Mouse (Mus musculus): Measurements from ENCODE around the gene 2900026A02Rik.

2900026A02Rik gene

DNA sequence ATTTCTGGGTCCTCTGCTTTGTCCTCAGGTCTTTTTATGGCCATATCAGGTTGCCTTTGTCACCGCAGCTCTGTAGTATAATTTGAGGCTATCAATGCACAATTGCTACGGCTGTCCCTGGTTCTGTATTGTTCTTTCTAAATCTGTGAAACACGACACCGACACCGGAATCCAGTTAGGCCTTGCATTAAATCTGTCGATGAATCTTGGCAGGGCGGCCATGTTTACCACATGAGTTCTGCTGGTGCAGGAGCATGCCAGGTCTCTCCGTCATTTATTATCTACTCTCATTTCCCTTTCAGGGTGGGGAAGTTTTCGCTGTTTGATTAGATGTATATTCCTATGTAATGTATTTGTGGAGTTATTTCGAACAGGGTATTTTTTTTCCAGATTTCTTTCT lies 97.3 kb downstream of the 2900026A02Rik start:
- in situ Hi-C loops (cut with MseI, MboI) = no loop called here

DNA sequence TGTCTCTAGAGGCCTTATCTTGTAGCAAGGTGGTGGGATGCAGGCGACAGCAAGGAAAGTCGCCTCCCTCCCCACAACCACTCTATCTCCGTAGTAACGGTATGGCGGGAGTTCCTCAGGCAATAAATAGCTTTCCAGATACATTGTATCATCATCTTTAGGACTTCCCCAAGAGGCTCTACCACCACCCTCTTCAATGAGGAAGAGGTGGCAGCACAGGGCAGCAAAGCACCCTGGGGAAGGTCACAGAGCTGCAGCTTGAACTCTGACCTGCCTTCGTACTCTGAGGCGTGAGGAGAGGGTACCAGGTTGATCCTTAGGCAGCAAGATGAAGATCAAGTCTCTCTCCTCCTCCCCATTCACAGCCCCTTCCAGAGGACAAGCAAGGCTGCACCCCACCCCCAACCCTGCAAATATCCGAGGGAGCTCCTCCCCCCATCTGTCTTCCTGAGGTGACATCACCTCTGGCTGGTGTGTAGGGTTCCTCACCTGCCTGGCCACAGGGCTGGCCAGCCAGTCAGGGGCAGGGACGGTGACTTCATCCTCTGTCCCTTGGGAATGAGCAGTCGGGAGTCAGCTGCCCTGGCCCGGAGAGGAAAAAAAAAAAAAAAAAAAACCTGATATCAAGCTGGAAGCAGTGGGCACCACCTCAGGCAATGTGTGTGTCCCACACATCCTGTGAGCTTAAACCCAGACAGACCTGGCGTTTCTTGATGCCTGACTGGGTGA lies 98.5 kb downstream of the 2900026A02Rik start:
- in situ Hi-C loops (cut with MseI, MboI) = no loop called here

DNA sequence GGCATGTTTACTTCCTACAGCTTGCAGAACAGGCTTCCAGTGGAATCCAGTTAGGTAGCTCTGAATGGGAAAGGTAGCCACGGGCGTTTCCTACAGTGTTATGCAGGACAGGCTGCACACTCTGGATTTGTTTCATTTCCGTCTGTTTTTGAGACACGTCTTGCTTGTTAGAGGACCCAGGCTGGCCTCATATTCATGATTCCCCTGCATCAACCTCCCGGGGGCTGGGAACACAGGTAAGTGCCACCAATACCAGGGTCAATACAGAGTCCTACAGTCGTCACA lies 99.5 kb downstream of the 2900026A02Rik start:
- in situ Hi-C loops (cut with MseI, MboI) = no loop called here

DNA sequence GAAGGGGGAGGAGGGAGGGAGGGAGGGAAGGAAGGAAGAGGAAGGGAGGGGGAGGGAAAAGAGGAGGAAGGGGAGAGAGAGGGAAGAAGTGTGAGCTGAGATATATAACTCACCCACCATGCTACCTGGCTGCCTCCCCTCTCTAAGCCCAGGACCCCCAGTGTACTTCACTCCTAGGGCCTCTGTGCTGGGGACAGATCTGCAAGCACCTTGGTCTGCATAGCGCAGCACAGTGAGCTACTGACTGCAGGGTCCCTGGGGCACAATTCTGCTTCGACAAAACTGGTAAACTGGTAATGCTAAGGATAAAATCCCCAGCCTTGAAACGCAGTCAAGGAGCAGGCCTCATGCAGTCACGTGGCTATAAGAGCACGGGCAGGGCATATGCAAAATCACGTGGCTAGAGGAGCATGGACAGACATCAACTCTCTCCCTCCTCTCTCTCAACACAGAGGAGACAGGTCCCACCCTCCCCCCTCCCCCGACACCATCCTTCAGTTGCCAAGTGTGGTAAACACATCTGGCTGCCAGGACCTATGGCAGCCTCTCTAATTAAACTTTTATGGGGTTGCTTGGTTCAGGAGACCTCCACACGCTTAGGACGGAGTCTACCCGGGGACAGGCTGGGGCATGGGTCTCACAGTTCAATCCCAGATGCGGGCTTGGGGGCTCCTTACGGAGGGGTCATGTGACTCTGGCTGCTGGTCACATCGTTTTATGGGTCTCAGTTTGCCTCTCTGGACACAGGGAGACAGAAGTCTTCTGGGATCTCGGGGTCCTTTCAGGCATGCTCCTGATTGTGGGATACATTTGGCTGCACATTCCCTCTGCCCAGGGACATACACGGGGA lies 100.1 kb downstream of the 2900026A02Rik start:
- in situ Hi-C loops (cut with MseI, MboI) = no loop called here

DNA sequence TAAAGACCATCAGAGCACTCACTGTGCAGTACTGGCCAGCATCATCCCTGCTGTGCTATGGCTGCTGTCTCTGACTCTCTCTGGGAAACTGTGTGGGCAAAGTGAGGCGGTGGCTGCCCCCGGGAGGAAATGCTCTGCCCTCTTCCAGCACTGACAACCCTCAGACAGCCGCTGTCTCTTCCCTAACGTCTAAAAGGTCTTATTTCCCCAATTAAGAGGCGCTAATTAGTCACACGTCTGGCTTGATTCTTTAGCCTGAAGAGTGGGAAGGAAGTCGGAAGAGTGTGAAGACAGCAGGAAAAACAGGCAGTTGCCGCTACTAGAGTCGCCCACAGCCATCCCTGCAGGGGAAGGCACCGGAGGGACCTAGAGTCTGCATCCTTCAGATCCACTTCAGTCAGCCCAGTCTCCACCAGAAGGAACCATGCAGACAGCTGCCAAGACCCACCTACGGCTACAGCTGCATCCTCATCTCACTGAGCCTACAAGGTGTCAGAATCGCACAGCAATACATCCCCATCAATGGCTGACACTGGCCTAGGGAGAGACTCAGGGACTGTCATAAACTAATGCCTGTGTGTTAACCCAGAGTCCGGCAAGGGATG lies 101.1 kb downstream of the 2900026A02Rik start:
- in situ Hi-C loops (cut with MseI, MboI) = no loop called here

DNA sequence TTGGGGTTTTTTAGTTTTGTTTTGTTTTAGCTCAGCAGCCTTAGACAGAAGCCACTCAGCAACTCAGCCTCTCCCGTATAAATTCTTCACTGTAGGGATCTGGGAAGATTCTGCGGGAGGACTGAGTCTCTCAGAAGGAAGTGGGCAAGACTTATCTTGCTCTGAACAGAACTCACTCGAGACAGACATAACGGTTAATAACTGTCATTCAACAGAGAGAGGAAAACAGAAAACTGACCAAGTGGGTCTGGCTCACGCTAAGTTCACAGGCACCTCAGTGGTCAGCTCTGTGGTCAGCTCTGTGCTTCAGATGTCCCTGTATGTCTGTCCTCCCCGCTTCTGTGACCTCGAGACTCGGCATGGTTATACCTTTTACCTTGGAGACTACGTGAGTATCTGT lies 101.7 kb downstream of the 2900026A02Rik start:
- in situ Hi-C loops (cut with MseI, MboI) = no loop called here

DNA sequence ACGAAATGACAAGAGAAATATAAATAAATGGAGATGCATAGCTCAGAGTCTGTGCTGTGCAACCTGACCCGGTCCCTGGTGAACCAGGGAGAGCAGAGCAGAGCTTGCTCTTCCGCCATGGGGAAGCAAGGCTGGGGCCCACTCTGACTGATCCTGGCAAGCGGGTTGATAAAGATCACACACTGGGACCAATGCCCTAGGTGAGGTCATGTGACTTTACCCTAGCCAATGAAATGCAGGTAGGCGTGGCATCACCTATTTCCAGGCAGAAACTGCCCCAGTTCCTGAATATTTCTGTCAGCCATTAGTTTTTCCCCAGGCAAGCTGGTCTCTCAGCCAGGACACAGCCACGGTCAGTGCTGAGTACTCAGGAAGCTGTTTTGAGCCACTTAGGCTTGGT lies 102.3 kb downstream of the 2900026A02Rik start:
- in situ Hi-C loops (cut with MseI, MboI) = no loop called here

DNA sequence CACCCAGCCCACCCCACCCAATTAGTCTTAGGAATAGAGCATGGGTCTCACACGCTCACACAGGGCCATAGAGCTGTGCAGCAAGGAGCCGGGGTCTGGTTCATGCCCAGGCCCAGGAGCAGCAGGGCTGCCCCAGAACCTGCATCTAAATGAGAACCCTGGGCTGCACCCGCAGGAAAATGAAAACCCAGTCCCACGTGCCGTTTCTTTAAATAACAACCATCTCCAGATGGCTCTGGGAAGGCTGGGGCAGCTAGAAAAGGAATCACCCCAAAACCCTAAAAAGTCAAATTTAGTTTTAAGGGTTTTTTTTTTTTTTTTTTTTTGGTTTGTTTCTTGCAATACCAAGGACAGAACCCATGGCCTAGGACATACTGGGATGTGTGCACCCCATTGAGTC lies 103.7 kb downstream of the 2900026A02Rik start:
- in situ Hi-C loops (cut with MseI, MboI) = no loop called here

DNA sequence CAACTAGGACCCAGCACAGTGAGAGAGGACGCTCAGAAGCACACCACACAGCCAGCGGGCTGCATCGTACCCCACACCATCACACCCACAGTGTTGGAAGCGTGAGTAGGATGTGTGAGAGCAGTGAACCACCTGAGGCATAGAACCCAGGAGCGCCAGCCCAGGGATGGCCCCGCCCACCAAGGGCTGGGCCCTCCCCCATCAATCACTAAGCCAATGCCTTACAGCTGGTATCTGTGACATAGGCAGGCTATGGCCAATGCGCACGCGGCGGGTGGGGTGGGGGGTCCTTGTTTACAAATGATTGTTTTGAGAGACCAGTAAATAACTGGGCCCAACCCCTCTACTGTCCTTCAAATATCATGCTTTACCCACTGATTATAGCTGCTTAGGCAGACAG lies 105.1 kb downstream of the 2900026A02Rik start:
- in situ Hi-C loops (cut with MseI, MboI) = no loop called here

DNA sequence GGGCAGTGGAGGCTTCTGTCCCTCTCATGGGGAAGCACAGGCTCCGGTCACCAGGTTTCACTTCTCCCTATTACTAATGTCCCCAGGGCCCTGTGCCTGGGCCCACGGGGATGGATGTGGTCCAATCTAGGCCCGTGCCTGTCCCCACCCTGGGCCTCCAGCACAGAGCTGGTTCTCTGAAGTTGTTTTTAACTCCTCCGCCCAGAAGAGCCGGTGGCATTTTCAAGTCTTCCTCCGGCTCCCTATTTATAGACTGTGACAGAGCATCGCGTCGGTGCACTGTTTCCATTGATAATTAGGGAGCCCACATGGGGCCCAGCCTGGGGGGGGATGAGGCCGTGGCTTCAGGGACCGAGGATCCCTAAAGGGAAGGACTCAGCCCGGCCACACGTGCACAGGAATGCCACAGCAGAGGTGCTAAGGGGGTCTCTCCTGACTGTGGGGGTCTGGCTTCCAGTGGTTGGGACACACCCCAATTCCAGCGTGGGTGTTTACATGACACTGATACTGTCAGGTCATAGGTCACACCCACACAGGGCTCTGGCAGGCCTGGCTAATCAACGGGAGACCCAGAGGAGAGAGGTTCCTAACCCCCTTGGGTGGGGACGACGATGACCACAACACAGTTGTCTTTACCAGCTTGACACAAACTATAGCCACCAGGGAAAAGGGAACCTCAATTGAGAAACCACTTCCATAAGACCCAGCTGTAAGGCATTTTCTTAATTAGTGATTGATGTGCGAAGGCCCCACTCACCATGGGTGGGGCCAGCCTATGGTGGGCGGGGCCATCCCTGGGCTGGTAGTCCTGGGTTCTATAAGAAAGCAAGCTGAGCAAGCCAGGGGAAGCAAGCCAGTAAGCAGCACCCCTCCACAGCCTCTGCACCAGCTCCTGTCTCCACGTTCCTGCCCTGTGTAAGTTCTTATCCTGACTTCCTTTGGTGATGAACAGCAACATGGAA lies 106.5 kb downstream of the 2900026A02Rik start:
- in situ Hi-C loops (cut with MseI, MboI) = no loop called here

DNA sequence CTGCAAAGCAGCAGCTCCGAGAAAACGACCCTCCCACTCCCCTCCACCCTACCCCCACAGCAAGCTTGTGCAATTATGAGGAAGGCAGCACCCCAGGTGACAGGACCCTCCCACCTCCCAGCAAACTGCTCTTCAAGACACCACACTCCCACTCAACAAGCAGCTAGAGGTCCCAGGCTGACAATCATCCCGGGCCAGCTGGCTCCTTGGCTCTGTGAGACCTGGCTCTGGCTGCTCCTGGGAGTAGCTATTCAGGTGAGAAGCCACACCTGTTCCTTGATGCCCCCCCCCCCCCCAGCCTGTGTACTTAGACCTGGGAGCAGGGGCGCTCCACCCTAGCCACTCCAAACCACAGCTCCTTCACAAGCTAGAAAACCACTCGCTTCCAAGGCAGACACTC lies 107.9 kb downstream of the 2900026A02Rik start:
- in situ Hi-C loops (cut with MseI, MboI) = no loop called here

DNA sequence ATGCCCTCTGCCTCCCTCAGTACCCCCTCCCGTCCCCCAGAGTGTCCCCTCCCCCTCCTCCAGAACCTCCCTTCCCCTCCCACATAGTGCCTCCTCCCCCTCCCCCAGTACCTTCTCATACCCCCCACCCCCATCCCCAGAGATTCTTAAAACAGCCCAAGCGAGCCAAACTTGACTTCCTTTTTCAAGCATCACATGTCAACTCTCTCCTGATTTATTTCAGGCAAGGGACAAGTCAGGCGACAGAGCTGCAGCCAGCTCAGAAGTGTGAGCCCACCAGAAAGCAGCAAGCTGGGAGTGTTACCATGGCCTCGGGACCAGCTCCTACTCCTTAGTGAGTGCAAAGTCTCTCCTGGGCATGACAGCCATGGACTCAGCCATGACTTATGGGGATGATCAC lies 109.7 kb downstream of the 2900026A02Rik start:
- in situ Hi-C loops (cut with MseI, MboI) = no loop called here

DNA sequence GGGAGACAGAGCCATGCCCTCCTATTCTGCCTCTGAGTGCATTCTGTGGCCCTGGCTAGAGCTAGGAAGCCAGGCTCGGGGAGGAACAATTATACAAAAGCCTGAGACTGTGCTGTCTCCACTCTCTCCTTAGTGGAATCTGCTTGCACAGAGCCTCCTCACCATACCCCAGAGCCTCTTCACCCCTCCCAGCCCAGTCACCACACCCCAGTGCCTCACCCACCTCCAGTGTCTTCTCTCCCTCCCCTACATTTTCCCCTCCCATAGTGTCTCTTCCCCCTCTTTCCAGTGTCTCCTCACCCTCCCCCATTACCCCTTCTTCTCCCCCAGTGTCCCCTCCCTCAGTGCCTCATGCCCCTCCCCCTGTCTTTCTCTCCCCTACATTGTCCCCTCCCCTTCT lies 110.1 kb downstream of the 2900026A02Rik start:
- in situ Hi-C loops (cut with MseI, MboI) = no loop called here

DNA sequence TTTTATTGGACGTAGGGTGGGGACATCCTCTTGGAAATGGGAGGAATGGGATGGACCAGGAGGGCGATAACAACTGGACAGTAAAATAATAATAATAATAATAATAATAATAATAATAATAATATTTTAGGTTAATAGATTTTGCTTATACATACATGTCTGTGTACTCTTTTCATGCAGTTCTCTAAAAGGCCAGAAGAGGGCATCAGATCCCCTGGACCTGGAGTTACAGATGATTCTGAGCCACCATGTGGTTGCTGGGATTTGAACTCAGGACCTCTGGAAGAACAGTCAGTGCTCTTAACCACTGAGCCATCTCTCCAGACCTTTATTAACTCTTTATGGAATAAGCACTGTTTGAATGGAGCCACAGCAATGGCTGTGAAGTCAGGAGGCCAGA lies 111.4 kb downstream of the 2900026A02Rik start:
- in situ Hi-C loops (cut with MseI, MboI) = loop anchor here (5.0 kb wide), 3 partner anchors 33 to 58 kb away; no protein-coding TSS in a partner anchor

DNA sequence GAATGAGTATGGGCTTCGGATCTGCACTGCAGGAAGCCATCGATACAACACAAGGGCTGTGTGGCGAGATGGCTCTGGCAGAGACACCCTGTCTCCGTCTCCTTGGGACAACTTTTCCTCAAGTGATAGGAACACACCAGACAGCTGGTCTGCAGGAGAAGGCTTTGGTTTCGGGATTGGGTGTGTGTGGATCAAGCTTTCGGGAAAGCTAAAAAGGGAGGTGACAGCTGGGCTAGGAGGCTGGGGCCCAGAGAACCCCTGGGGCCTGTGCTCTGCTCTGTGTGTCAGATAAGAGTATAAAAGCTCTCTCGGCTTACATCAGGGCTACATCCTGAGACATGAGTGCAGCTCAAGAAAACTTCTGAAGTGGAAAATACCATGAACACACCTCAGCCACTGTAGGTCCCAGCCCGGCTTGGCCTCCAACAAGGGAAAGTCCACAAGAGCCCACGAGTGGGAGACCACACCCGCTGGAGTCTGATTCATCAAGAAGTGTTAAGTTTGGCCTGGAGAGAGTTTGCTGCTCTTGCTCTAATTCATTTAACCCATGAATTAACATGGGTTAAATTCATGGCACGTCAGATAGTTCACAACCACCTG lies 112.8 kb downstream of the 2900026A02Rik start:
- in situ Hi-C loops (cut with MseI, MboI) = loop anchor here (5.0 kb wide), 3 partner anchors 34 to 59 kb away; no protein-coding TSS in a partner anchor

DNA sequence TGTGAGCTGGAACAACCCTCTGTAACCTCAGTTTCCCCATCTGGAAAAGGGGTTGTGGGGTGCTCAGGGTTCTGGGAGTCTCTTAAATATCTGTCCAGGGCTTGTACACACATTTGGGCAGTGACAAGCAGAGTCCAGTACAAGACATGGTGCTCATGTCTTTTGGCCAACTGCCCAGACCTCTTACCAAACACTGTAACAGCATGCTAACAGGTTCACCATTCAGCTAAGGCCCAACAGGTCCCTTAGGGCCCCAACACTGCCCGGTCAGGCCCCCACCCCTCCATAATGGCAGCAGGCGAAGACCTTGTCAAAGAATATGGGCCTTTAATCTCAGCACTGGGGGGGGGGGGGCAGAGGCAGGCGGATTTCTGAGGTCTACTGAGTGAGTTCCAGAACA lies 113.3 kb downstream of the 2900026A02Rik start:
- in situ Hi-C loops (cut with MseI, MboI) = loop anchor here (5.0 kb wide), 3 partner anchors 35 to 60 kb away; no protein-coding TSS in a partner anchor

DNA sequence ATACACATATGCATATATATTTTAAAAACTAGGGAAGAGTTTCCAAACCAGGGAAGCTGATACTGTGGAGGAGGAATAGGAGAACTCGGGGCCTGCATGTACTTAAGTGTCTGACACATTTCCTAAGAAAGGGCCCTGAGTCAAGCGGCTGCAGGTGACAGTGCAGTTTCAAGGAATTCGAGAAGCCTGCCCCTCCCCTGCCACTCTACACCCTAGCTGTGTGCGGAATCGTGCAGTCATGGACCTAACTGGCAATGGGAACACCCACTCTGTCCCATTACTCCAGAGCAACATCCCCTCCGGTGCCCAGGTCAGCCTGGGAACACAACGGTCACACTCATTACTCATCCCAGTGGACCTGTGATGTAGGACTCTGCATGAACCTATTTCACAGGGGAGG lies 114.4 kb downstream of the 2900026A02Rik start:
- in situ Hi-C loops (cut with MseI, MboI) = loop anchor here (5.0 kb wide), 3 partner anchors 36 to 61 kb away; no protein-coding TSS in a partner anchor

DNA sequence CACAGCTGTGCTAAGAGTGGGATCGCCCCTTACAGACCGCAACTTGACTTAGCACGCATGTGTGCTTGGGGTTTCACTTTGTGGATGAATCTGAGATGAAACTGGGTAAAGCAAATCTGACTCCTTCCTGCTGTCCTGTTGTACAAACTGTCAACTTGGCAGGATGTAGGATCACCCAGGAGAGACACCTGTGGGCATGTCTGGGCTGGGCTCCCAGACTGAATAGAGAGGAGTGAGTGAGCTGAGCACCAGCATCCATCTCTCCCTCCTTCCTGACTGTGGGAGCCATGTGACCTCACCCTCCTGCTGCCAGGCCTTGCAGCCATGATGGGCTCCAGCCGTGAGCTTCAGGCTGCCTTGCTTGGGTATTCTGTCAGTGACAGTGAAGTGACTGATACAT lies 115.6 kb downstream of the 2900026A02Rik start:
- in situ Hi-C loops (cut with MseI, MboI) = loop anchor here (5.0 kb wide), 3 partner anchors 37 to 62 kb away; no protein-coding TSS in a partner anchor

DNA sequence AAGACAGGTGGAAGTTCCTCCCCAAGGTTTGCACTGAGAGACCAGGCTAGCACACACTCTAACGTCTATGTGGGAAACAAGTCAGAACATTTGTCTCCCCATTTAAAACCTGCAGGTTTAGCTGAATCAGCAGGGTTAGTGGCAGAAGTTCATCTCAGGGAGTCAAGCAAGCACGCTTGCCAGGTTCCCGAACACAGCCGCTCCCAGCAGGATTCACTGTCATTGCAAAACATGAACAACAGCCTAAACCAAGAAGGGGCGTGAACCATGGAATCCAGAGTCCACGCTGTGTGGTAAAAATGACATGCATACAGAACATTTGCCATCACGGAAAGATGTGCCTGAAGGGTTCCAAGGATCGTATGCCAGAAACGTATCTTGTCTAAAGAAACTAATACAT lies 116.0 kb downstream of the 2900026A02Rik start:
- in situ Hi-C loops (cut with MseI, MboI) = loop anchor here (5.0 kb wide), 3 partner anchors 37 to 62 kb away; no protein-coding TSS in a partner anchor

DNA sequence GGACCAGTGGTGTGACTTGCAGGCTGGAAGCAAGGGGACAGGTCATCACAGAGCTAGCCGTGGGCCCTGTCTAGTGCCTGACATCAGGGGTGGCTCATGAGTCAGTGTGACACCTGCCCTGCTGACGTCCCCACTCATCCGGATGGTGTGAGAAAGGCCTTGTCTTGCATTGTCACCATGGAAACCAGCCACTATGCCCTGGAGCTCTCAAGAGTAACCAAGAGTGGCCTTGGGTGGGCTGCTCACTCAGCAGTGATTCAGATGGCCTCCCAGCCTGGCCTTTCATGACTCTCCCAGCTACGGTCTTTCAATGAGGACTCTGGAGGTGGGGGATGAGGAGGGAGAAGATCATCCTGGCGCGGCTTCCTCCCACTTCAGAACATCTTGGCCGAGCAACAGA lies 118.6 kb downstream of the 2900026A02Rik start:
- in situ Hi-C loops (cut with MseI, MboI) = no loop called here

DNA sequence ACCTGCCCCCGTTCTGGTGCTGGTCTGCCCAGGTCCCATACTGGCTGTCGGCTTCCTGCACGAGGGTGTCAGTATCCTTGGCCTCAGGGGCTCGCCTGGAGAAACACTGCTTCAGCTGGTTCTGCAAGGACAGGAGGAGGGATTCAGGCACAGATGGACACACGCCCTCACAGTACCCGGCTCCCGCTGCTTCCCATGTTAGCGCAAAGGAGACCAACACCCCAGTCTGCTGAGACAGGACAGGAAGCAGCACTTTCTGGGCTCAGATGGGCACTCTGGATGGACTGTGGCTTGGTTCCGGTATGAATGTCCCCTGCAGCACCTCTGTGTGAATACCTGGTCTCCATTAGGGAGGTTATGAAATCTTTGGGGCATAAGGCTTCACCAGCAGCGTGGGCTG lies 119.6 kb downstream of the 2900026A02Rik start:
- in situ Hi-C loops (cut with MseI, MboI) = no loop called here

Measured in mouse trophoblast stem cell (cell line).